Mouse (Mus musculus): Measurements from ENCODE around the gene Plekhh1.

Gene Plekhh1

DNA sequence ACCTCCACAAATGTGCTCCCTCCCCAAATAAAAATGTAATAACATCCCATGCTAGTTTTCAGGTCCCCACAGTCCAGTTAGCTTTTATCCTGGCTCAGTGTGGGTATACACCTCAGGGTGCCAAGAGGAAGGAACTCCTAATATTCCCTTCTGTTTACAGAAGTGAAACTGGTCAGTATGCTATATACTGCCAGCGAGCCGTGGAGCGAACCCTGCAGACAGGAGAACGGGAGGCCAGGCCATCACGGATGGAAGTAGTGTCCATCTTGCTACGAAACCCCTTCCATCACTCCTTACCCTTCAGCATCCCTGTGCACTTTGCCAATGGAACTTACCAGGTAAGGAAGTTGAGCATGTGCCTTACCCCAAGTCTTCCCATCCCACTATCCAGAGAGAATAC is 43.6 kb downstream of the Plekhh1 start:
- DNase-seq = no peak

DNA sequence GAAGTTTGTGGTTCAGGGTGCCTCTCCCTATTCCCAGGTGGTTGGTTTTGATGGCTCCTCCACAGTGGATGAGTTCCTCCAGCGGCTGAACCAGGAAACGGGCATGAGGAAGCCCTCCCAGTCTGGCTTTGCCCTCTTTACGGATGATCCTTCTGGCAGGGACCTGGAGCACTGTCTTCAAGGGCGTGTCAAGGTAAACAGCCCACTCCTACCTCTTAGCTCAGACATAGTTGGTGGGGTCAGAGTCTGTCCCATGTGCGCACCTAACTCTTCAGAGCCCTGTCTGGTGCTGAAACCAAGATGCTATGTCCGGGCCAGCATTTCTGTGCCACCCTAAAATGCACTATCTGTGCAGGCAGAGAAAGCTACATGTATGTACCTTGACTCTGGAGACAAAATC is 44.4 kb downstream of the Plekhh1 start:
- no peak for DNase-seq

DNA sequence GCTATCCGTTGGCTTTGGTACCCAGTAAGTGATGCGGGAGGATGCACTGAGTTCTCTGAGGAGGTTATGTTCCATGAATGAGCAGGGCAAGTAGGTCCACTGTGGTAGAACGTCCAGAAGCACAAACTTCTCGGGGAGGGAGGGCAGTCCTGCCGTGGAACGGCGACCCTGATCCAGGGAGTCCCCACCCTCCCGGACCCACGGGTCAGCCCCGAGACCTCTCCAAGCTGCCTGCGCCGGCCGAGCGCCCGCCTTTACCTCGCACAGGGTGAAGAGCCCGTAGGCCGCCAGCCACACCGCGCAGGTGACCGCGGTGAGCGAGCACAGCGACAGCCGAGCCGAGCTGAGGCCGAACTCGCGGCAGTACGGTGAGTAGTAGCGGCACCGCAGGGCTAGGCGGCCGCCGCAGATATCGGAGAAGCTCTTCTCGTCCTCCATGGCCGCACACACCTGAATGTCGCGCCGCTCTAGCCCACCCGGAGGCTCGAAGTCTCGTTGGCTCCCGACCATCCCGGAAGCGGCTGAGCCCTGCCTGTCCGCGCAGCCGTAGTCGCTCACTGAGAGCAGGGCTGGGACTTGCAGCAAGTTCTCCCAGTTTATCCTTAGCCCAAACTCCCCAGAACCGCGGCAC is 60.3 kb downstream of the Plekhh1 start, which contains the start of gene Pigh:
Gene Pigh (minus strand): TSS at position 470 of the 631 bp plus-strand sequence.
- peak; percentile 88 to 91 for DNase-seq

GRCm38 (mm10) chr12:79092569-79092968 is 63.6 kb downstream of the Plekhh1 start:
- DNase-seq = peak; percentile 75 to 83

GRCm38 (mm10) chr12:79097106-79097752 is 68.3 kb downstream of the Plekhh1 start:
- peak in 1 of 2 experiments; percentile 24 for DNase-seq

- peak; percentile 67 to 85 for DNase-seq
Observed at GRCm38 (mm10) chr12:79103773-79104172, 74.8 kb downstream of the Plekhh1 start.

DNA sequence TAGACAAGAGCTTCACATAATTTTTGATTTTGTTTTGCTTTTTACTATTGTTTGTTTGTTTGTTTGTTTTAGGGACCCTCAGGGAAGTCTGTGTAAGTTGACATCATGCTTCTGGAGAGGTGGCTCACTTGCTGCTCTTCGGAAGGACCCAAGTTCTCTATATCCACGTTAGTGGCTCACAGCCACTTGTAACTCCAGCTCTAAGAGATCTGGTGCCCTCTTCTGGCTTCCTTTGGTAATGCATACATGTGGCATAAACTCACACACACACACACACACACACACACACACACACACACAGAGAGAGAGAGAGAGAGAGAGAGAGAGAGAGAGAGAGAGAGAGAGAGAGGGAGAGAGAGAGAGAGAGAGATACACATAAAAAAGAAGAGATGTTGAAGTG is 75.6 kb downstream of the Plekhh1 start:
- peak in 1 of 2 experiments; percentile 19 for DNase-seq

DNA sequence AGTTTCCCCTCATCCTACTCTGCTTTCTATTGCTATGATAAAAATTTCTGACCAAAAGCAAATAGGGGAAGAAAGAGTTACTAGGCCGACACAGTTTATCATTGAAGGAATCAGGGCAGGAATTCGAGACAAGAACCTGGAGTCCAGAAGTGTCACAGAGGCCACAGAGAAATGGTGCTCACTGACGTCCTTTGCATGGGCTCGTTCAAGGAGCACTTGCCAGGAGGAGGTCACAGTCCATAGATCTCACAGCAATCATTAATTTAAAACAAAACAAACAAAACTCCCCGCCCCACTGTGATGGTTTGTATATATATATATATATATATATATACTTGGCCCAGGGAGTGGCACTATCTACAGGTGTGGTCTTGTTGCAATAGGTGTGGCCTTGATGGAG is 76.3 kb downstream of the Plekhh1 start:
- no peak for DNase-seq

DNA sequence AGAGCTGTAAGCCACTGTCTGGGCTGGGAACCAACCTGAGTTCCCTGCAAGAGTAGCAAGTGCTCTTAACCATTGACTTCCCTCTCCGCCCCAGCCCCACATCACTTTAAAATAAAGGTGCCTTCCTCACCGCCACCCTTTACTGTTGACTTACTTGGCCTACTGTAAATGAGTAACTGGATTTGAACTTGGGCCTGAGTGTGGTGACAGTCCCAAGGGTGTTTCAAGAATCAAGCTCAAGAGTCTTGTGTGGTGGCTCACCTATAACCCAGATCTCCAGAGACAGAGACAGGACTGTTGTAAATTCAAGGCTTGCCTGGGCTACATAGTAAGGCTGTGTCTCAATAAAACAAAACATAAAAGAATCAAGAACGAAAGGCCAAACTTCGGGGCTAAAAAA is 90.0 kb downstream of the Plekhh1 start:
- no peak for DNase-seq

DNA sequence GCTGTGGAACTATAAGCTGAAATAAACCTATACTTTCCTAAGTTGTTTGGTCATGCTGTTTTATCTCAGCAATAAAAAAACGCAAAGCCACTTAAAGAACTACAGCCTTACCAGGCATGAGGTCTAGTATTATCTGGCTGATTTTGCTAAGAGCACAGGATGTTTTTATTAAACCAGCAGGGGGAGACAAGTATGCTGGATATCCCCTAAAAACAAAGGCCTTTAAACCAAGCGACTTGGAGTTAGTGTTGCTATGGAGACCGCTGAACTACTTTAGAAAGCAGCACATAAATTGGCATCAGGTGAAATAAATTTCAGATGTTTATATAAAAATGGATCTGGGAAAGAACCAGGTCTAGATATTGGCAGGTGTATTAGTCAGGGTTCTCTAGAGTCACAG is 93.9 kb downstream of the Plekhh1 start:
- DNase-seq = no peak

- peak; percentile 88 to 93 for DNase-seq
Observed at GRCm38 (mm10) chr12:79130299-79131177, 101.6 kb downstream of the Plekhh1 start, which contains the start of gene Arg2. TSS of gene Arg2 (plus strand) at chr12:79130777.

All from lung, adult 18-20 months (tissue).